8 mouse cellular contexts compared by ENCODE assay signal in genomic region chr10:80295618-80296425, GRCm38 (mm10). TPM values are rescaled to one million over a fixed set of nuclear protein-coding genes. Genes with fewer than 3 reads are reported as not detected.
A peak's percentile ranks its signal among the peaks of the same experiment; 100 is the strongest.
DNase-seq lines count a peak whose midpoint lies in the region; ATAC-seq lines count a peak whose summit lies in the region.

Gene Apc2, plus strand, starts transcription at chr10:80295977.

- peak within 1 kb of the TSS; percentile 52 for H3K4me2 ChIP-seq in intestine, embryonic 14.5 days (ENCODE audit: low read length)

- peak within 1 kb of the TSS; percentile 34; the same call in 1 of the 2 replicates for H3K27ac ChIP-seq in intestine, embryonic 14.5 days (ENCODE audit: low read depth)

- H3K4me3 ChIP-seq in intestine, embryonic 14.5 days (ENCODE audit: low read depth, low read length): peak within 1 kb of the TSS; percentile 34

- intact Hi-C loops in gastrocnemius, postnatal 14 days (cut with DNase I; ENCODE audit: low total_unique reads): loop anchor here (5.0 kb wide), 1 partner anchor 56 kb away; no protein-coding TSS in a partner anchor
- intact Hi-C loops in left cerebral cortex, postnatal 10 days (cut with DNase I): no loop called here

- peak; percentile 52 for ATAC-seq in intestine, embryonic 14.5 days (replicated peaks; ENCODE audit: low FRiP score, low TSS enrichment, low read depth)
- peak; percentile 64 for ATAC-seq in megakaryocyte progenitor cell, adult 5-6 weeks (replicated peaks; ENCODE audit: poor library complexity)

- no peaks in the 10 kb centered on the region for H3K9me3 ChIP-seq in intestine, embryonic 14.5 days (ENCODE audit: control insufficient read depth, low read length)

- 2% methylated on average over 26 of the region's 26 CpGs for WGBS in intestine, embryonic 14.5 days

- peaks cover 39% of the 10 kb centered on the region for H3K27me3 ChIP-seq in intestine, embryonic 14.5 days (replicated peaks; ENCODE audit: control insufficient read depth, insufficient read depth, low read length)

- peaks cover 18% of the 10 kb centered on the region for H3K4me1 ChIP-seq in intestine, embryonic 14.5 days (replicated peaks; ENCODE audit: control insufficient read depth, insufficient read depth, low read length)

- peak within 1 kb of the TSS; percentile 33; the same call in 1 of the 2 replicates for H3K9ac ChIP-seq in intestine, embryonic 14.5 days (ENCODE audit: low read length)

- peaks cover 21% of the 10 kb centered on the region for H3K36me3 ChIP-seq in intestine, embryonic 14.5 days (ENCODE audit: control insufficient read depth, insufficient read depth, low read length)

- peak; percentile 62 to 63 for DNase-seq in adrenal gland, adult 18-20 months (ENCODE audit: low spot score in 2 of 2)
- peak; percentile 87 for DNase-seq in embryo, embryonic 11 days
- peak; percentile 74 for DNase-seq in gastrocnemius, postnatal 14 days
- DNase-seq in intestine, embryonic 14.5 days (ENCODE audit: low spot score): peak; percentile 85
- DNase-seq in left cerebral cortex, postnatal 10 days (ENCODE audit: extremely low spot score in 1 of 2, low spot score in 2 of 2): peak; percentile 79 to 83
- DNase-seq in right cerebral cortex, postnatal 14 days: peak; percentile 76
- peak; percentile 63 to 70 for DNase-seq in urinary bladder, postnatal 36 days (ENCODE audit: low spot score in 2 of 2)

RNA-seq across cellular contexts. Expression of gene Apc2, which starts in this region (rescaled TPM):
- 1 to 10 TPM; 1.8 to 2.0 TPM for total RNA-seq in adrenal gland, adult 18-20 months (2021)
- 1 to 10 TPM in 1 of 2 experiments, under 1 TPM in 1; 0.93 to 1.2 TPM for total RNA-seq in gastrocnemius, postnatal 14 days (2021)
- 7.8 and 9.1 TPM in 2 replicates for polyA plus RNA-seq in intestine, embryonic 14.5 days (2014; fragmentation: Nextera tagmentation; extraction: Ambion mirVana)
- total RNA-seq in left cerebral cortex, postnatal 10 days (2021): 100 to 1,000 TPM; 175 to 194 TPM
- total RNA-seq in megakaryocyte progenitor cell, adult 5-6 weeks (2015): not detected in 2 replicates
- 0.03 TPM in 1 of 2 replicates, not detected in the other for total RNA-seq in megakaryocyte progenitor cell, adult 5-6 weeks (2017)

Comparison
In these comparisons a context has a peak if more than half of its experiments do, and no peak if none do; other contexts are left out.
1. Peak in every context shown above with its lines: DNase-seq, ATAC-seq, H3K4me3 ChIP-seq and H3K27ac ChIP-seq.
2. RNA of gene Apc2 (total RNA-seq): 175 to 194 TPM in left cerebral cortex, postnatal 10 days; 1.8 to 2.0 TPM in adrenal gland, adult 18-20 months, 0.93 to 1.2 TPM in gastrocnemius, postnatal 14 days and 0.03 TPM in megakaryocyte progenitor cell, adult 5-6 weeks; every median in the first group is over 10 times any median in the second.
3. Peak in ATAC-seq in megakaryocyte progenitor cell, adult 5-6 weeks; RNA of the gene not detected or under 1 TPM.